8 mouse cellular contexts compared by ENCODE assay signal in genomic region chr11:32113118-32113826, GRCm38 (mm10).
DNase-seq lines count a peak whose midpoint lies in the region; ATAC-seq lines count a peak whose summit lies in the region.

No protein-coding gene starts in this region.

- H3K4me3 ChIP-seq in kidney, embryonic 14.5 days (ENCODE audit: low read length) = no peak overlapping the region
- peak overlapping the region; percentile 32 for H3K4me3 ChIP-seq in midbrain, embryonic 10.5 days

- DNase-seq in kidney, postnatal 25 days = no peak
- peak; percentile 17 for DNase-seq in T-cell, adult 2 months (ENCODE audit: low spot score)
- peak; percentile 49 to 71 for DNase-seq in frontal cortex, postnatal 10 days (ENCODE audit: low spot score in 2 of 2)
- DNase-seq in midbrain, embryonic 10.5 days (ENCODE audit: low spot score) = peak; percentile 91
- no peak for DNase-seq in B cell, adult 2 months
- DNase-seq in kidney, adult 9 months = no peak

- 24% methylated on average over 2 of the region's 2 CpGs for whole genome bisulfite sequencing in kidney, embryonic 14.5 days
- 4% methylated on average over 2 of the region's 2 CpGs for WGBS in midbrain, embryonic 10.5 days

- no peak overlapping the region for H3K27ac ChIP-seq in kidney, embryonic 14.5 days (ENCODE audit: low read depth, low read length)
- H3K27ac ChIP-seq in midbrain, embryonic 10.5 days (replicated peaks) = peak overlapping the region; percentile 94

- peak; percentile 49; the same call in 1 of the 2 replicates for ATAC-seq in kidney, embryonic 14.5 days (ENCODE audit: low FRiP score, low TSS enrichment)
- ATAC-seq in erythroid progenitor cell, adult 5-6 weeks (replicated peaks; ENCODE audit: low FRiP score, poor library complexity, severe bottlenecking) = no peak

- H3K9ac ChIP-seq in kidney, embryonic 14.5 days (ENCODE audit: low read depth, low read length) = no peak overlapping the region

- peaks cover 2% of the 10 kb centered on the region; the same call in 1 of the 2 replicates for H3K4me1 ChIP-seq in kidney, embryonic 14.5 days (ENCODE audit: control insufficient read depth, insufficient read depth, low read length)
- H3K4me1 ChIP-seq in midbrain, embryonic 10.5 days = peaks cover 59% of the 10 kb centered on the region

- no peak overlapping the region for H3K4me2 ChIP-seq in kidney, embryonic 14.5 days (replicated peaks; ENCODE audit: low read depth, low read length)

- H3K9me3 ChIP-seq in kidney, embryonic 14.5 days (ENCODE audit: control insufficient read depth, low read length) = no peaks in the 10 kb centered on the region; the same call in 1 of the 2 replicates
- peaks cover 19% of the 10 kb centered on the region for H3K9me3 ChIP-seq in midbrain, embryonic 10.5 days (replicated peaks)

- no peaks in the 10 kb centered on the region for H3K36me3 ChIP-seq in kidney, embryonic 14.5 days (ENCODE audit: control insufficient read depth, insufficient read depth, low read length)
- H3K36me3 ChIP-seq in midbrain, embryonic 10.5 days = peaks cover 8% of the 10 kb centered on the region; the same call in 1 of the 2 replicates

- H3K27me3 ChIP-seq in kidney, embryonic 14.5 days (ENCODE audit: control insufficient read depth, insufficient read depth, low read length) = no peaks in the 10 kb centered on the region
- H3K27me3 ChIP-seq in midbrain, embryonic 10.5 days (ENCODE audit: low read depth, poor library complexity, severe bottlenecking) = 0 out of 2 replicates have a peak, but pooled peaks cover 2% of the 10 kb centered on the region

Comparison
In these comparisons a context has a peak if more than half of its experiments do, and no peak if none do; other contexts are left out.
1. DNase-seq: peak in T-cell, adult 2 months (single experiment), frontal cortex, postnatal 10 days (2 of 2) and midbrain, embryonic 10.5 days (single experiment); none in kidney, postnatal 25 days (0 of 2), B cell, adult 2 months (0 of 2) and kidney, adult 9 months (single experiment).